Mouse (Mus musculus) right cerebral cortex, postnatal 4 days (tissue): ENCODE results near the gene Klrc2.
"Not testable (repeated sequence)": the region's sequence is repeated elsewhere in the genome, so short reads cannot be mapped to it uniquely, and the experiment has no call there.

Source experiments
- DNase-seq: peaks from one replicate; pipeline ENCODE4 v3.0.0-alpha.2; 2022

Gene Klrc2

GRCm38 (mm10) chr6:129660589-129660988 is at the start of gene Klrc2:
Klrc2 (minus strand) TSS chr6:129660689.
- DNase-seq = not testable (repeated sequence)

DNA sequence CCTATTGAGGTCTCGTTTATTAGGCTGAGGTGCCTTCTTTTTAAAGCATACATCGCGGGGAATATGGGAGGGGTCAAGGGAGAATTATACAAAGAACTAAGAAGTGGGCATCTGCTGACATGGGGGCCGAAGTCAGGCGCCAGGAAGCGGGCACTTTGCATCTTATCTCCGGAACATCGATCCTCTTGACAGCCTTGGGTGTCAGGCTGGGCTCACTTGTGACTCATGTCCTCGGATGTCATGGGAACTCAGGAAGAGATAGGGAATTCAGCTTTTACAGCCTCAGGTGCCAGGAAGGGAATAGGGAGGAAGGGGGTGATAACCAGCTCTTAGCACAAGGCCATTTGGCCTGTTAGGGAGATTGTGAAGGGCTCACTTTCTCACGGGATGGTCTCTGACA is 30.9 kb upstream of the Klrc2 start:
- DNase-seq = not testable (repeated sequence)

DNA sequence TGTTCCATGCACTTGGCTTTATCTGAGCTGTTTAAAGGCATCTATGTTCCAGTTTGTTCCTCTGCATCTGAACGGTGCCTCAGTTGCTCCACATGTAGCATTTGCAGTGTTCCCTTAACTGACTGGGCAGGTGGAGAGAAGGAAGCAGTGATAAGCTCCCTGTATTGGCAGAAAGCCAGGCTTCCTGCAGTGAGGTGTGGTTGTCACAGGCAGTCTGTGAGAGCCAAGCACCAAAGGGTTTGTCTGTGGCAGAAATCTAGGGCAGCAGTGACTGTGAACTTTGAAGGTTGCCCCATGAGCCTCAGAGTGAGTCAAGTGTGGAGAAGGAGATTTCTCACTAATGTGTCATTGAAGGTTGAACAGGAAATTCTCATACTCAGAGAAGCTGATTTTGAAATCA is 19.9 kb upstream of the Klrc2 start:
- DNase-seq = no peak

GRCm38 (mm10) chr6:129678873-129679272 is 18.4 kb upstream of the Klrc2 start, which contains the start of gene Klrc1:
Klrc1 (minus strand) TSS chr6:129678973.
- no peak for DNase-seq

GRCm38 (mm10) chr6:129661301-129661700 is 812 bp upstream of the Klrc2 start:
- DNase-seq = not testable (repeated sequence)

DNA sequence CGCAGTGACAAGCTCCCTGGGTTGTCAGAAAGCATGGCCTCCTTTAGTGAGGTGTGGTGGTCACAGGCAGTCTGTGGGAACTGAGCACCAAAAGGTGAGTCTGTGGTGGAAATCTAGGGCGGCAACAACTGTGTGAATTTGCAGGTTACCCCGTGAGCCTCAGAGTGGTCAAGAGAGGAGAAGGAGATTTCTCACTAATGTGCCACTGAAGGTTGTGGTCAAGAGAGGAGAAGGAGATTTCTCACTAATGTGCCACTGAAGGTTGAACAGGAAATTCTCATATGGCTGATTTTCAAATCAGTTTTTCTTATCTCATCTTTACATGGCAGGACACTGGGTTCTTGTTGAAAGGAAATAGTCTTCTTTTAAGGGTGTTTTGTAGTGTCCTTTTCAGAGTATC is 16.4 kb downstream of the Klrc2 start:
- not testable (repeated sequence) for DNase-seq

GRCm38 (mm10) chr6:129643237-129643636 is 17.3 kb downstream of the Klrc2 start, which contains the start of gene Klrc3:
Klrc3 (minus strand) TSS chr6:129643337.
- DNase-seq = not testable (repeated sequence)

- not testable (repeated sequence) for DNase-seq
Observed at GRCm38 (mm10) chr6:129631046-129631445, 29.4 kb downstream of the Klrc2 start.

GRCm38 (mm10) chr6:129623735-129624134 is 36.8 kb downstream of the Klrc2 start, which contains the start of gene Klrk1:
Klrk1 (minus strand) TSS chr6:129623864.
- no peak for DNase-seq

DNA sequence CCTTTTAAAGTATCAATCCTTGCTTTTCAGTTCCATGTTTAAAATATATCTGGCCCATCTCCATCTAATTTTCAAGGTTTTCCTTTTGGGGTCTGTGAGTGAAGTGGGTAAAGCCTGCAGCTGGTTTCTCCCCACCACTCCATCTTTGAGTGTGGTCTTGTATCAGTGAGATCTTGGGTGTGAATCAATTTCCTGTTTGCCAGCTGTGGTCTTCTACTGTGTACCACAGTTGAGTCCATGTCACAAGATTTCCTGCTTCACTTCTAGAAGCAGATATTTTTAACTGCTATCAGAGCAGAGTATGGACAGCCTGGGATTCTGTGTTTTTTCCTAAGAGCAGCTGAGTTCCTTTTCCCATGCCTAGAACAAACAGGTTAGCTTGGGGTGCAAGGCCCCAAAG is 52.1 kb downstream of the Klrc2 start:
- no peak for DNase-seq
